Mouse (Mus musculus) frontal cortex, postnatal 36 days (tissue): Measurements from ENCODE around the gene Pate4.
"Not testable (repeated sequence)": the region's sequence is repeated elsewhere in the genome, so short reads cannot be mapped to it uniquely, and the experiment has no call there.

Experiments used
- DNase-seq, 2 experiments: peaks; one replicate each; pipeline ENCODE4 v3.0.0; 2022; ENCODE audit warnings: low spot score in 2 of 2

Gene Pate4

DNA sequence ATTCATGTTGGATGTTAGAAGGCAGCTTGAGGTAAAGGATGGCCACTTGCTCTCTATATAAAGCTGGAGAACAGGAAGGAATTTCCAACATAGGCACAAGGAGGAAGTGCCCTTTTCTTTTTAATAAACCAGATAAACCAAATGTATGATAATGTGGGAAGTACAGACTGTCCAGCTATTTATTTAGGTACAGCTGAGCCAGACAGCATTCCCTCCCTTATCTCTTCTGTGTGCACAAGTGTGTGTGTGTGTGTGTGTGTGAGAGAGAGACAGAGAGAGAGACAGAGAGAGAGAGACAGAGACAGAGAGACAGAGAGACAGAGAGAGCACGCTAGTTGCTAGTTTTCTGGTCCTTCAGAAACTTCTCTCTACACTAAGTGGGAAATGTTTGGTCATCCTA lies at the start of gene Pate4:
Gene Pate4 (minus strand): TSS at position 101 of the 400 bp plus-strand sequence.
- no peak for DNase-seq

DNA sequence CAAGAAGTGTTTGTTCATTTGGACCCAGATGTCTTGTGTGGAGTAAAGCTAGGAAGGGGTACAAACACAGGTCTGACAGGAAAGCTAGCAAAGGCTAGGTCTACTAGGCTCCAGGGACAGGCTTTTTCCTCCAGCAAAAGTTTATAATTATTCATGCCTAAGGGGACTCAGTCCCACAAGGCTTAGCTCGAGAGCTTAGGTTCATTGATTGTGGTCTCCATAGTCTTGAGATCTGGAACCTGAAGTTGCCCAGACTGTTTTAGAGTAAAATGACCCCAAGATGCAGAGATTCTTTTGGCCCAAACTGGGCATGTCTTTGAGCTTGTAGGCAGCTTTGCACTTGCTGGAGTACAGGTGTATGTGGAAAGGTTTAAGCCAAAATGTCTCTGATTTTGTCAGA lies 36.4 kb upstream of the Pate4 start, which contains the start of gene Pate3:
Gene Pate3 (minus strand): TSS at position 101 of the 400 bp plus-strand sequence.
- no peak for DNase-seq

- DNase-seq, result no peak
These were observed 21.2 kb upstream of the Pate4 start for GRCm38 (mm10) chr9:35632981-35633380.

GRCm38 (mm10) chr9:35616784-35617183 lies 5.0 kb upstream of the Pate4 start:
- not testable (repeated sequence) for DNase-seq

DNA sequence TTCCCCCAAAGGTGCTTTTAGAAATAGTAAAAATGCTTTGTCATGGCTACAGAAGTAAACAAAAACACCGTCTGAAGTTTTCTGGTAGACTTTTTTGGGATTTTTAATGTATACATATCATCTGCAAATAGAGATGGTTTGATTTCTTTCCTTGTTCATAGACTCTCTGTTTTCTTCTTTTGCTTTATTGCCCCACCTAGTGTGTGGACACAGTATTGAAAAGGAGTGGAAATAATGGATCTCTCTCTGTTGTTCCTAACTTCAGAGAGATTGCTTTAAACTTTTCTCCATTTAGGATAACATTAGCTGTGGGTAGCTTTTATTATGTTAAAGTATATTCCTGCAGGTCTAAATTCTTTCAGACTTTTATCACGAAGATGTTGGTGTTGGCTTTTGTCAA lies 2.3 kb upstream of the Pate4 start:
- DNase-seq, result no peak

- DNase-seq, result peak in 1 of 2 experiments; percentile 23
These were observed 3.9 kb downstream of the Pate4 start for GRCm38 (mm10) chr9:35607647-35608405.

GRCm38 (mm10) chr9:35592903-35593302 lies 18.8 kb downstream of the Pate4 start:
- DNase-seq, result peak in 1 of 2 experiments; percentile 47

DNA sequence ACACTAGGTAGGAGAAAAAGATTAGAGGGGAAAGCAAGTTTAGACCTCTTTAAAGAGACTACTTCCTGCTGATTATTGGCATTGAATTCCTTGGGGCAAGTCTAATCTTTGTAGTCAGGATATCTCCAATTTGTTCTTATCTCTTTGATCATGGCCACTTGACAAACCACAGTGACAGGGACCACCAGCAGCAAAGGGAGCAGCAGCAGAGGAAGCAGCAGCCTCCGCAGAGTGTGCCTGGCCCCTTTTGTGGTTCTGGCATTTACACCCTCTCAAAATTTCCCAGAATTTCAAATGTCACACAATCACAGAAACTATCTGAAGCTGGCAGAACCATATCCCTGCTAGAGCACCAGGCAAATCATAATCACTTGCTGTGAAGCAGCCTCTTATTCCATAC lies 24.1 kb downstream of the Pate4 start:
- no peak for DNase-seq

GRCm38 (mm10) chr9:35574416-35574815 lies 37.3 kb downstream of the Pate4 start:
- no peak for DNase-seq

GRCm38 (mm10) chr9:35570663-35571062 lies 41.1 kb downstream of the Pate4 start:
- no peak for DNase-seq

- peak; percentile 88 to 95 for DNase-seq
These were observed 41.9 kb downstream of the Pate4 start, which contains the start of the genes Pate2 and Hyls1 for GRCm38 (mm10) chr9:35569571-35570534. Pate2 (plus strand) TSS chr9:35570284. Hyls1 (minus strand) TSS chr9:35570398.

GRCm38 (mm10) chr9:35567995-35568394 lies 43.7 kb downstream of the Pate4 start:
- no peak for DNase-seq

GRCm38 (mm10) chr9:35564536-35565240 lies 47.1 kb downstream of the Pate4 start:
- no peak for DNase-seq

- DNase-seq, result no peak
These were observed 50.2 kb downstream of the Pate4 start for GRCm38 (mm10) chr9:35561583-35561982.

DNA sequence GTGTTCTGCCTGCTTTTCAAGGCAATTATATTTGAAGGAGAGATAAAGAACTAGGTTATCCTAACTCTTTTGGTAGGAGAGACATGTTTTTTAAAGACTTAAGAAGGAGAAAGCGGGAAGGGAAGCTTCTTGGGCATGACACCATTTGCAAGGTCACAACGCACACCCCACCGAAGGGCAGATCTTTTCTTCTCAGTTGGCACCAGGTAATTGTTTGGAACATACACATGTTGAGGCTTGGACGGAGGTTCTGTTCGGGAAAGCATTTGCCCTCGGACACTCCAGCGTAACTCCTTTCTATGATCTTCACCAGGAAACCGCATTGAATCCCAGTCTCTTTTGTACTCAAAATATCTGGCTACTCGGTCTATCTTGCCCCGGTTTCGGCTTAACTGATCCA lies 50.7 kb downstream of the Pate4 start:
- no peak for DNase-seq

GRCm38 (mm10) chr9:35559009-35559890 lies 52.5 kb downstream of the Pate4 start:
- peak; percentile 84 to 90 for DNase-seq

DNA sequence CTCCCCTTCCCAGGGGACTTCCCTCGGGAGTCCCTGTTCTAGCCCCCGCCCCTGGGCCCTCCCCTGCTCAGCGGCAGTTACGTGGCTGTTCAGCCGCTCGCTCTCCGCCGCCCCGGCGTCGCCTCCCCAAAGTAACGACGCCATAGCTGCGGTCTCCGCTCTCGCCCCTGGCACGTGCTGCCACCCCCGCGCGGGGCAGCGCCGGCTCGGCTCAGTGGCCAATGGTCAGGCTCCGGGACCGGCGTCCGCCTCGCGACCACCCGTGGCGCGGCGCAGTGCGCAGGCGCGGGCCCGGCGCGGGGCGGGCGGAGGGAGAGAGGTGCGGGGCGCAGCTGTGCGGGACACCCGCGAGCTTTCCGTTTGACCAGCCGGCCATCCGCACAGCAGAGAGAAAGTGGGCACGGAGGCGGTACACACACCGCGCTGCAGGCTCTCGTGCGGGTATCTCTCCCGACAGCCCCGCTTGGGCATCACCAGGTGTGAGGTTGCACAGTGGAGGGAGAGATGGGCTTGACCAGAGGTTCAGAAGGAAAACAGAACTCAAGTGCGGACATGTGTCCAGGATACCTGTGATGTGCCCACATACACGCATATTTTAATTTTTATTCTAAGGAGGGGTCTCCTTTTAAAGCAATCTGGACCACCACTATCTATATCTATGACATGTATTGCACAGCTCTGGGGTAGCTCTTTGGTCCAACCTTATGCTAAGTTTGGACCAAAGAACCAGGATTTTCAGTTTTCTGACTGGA lies 53.3 kb downstream of the Pate4 start, which contains the start of the genes Ddx25 and Pus3:
Gene Ddx25 (minus strand): TSS at position 272 of the 752 bp plus-strand sequence.
Gene Pus3 (plus strand): TSS at position 339 of the 752 bp plus-strand sequence.
- peak; percentile 76 to 78 for DNase-seq
